Mouse (Mus musculus): Measurements from ENCODE around the gene Pdzrn3. TPM values are rescaled to one million over a fixed set of nuclear protein-coding genes. Genes with fewer than 3 reads are reported as not detected.

The Pdzrn3 gene
- polyA plus RNA-seq, 2 experiments, result 16.5 to 37.9 TPM

- peaks cover 20% of the 10 kb centered on the region for H3K4me1 ChIP-seq (ENCODE audit: control insufficient read depth, insufficient read depth, low read length)
- H3K36me3 ChIP-seq (ENCODE audit: control insufficient read depth, insufficient read depth, low read length), result peaks cover 8% of the 10 kb centered on the region
- WGBS, result 42% methylated on average over 8 of the region's 8 CpGs
- H3K9ac ChIP-seq (ENCODE audit: low read depth, low read length, severe bottlenecking), result no peak overlapping the region
- DNase-seq (ENCODE audit: low spot score) (peak; percentile 37), ATAC-seq (ENCODE audit: low FRiP score, low read depth) (peak; percentile 78)
- H3K27me3 ChIP-seq (ENCODE audit: control insufficient read depth, insufficient read depth, low read length), result no peaks in the 10 kb centered on the region
- TF ChIP-seq POLR2A (IDR thresholded peaks at IDR 0.05; ENCODE audit: borderline replicate concordance, extremely low read depth, insufficient read depth, insufficient read length), result no peak
- H3K4me3 ChIP-seq (replicated peaks; ENCODE audit: low read length), result no peak overlapping the region
- H3K4me2 ChIP-seq (replicated peaks; ENCODE audit: low read depth, low read length, severe bottlenecking), result no peak overlapping the region
- no peaks in the 10 kb centered on the region for H3K9me3 ChIP-seq (ENCODE audit: control insufficient read depth, low read length)
- H3K27ac ChIP-seq (replicated peaks; ENCODE audit: low read depth, low read length), result peak overlapping the region; percentile 55
These were observed 23.3 kb downstream of the Pdzrn3 start for GRCm38 (mm10) chr6:101354230-101354881.

GRCm38 (mm10) chr6:101353701-101354100 lies 24.0 kb downstream of the Pdzrn3 start:
- Histone ChIP-seq H3K27ac (replicated peaks; ENCODE audit: low read depth, low read length) (no peak overlapping the region), H3K4me1 (ENCODE audit: control insufficient read depth, insufficient read depth, low read length) (peaks cover 20% of the 10 kb centered on the region), H3K4me3 (replicated peaks; ENCODE audit: low read length) (no peak overlapping the region), H3K27me3 (ENCODE audit: control insufficient read depth, insufficient read depth, low read length) (no peaks in the 10 kb centered on the region), H3K9ac (ENCODE audit: low read depth, low read length, severe bottlenecking) (no peak overlapping the region), H3K9me3 (ENCODE audit: control insufficient read depth, low read length) (no peaks in the 10 kb centered on the region), H3K36me3 (ENCODE audit: control insufficient read depth, insufficient read depth, low read length) (peaks cover 8% of the 10 kb centered on the region), H3K4me2 (replicated peaks; ENCODE audit: low read depth, low read length, severe bottlenecking) (no peak overlapping the region)
- no peak for TF ChIP-seq POLR2A (IDR thresholded peaks at IDR 0.05; ENCODE audit: borderline replicate concordance, extremely low read depth, insufficient read depth, insufficient read length)
- no peak for ATAC-seq (ENCODE audit: low FRiP score, low read depth)
- DNase-seq (ENCODE audit: low spot score), result no peak
- 61% methylated on average over 7 of the region's 7 CpGs for WGBS

- Histone ChIP-seq H3K27me3 (ENCODE audit: control insufficient read depth, insufficient read depth, low read length) (no peaks in the 10 kb centered on the region), H3K36me3 (ENCODE audit: control insufficient read depth, insufficient read depth, low read length) (peaks cover 8% of the 10 kb centered on the region), H3K9me3 (ENCODE audit: control insufficient read depth, low read length) (no peaks in the 10 kb centered on the region), H3K4me1 (ENCODE audit: control insufficient read depth, insufficient read depth, low read length) (peaks cover 20% of the 10 kb centered on the region), H3K4me3 (replicated peaks; ENCODE audit: low read length) (no peak overlapping the region), H3K9ac (ENCODE audit: low read depth, low read length, severe bottlenecking) (no peak overlapping the region), H3K4me2 (replicated peaks; ENCODE audit: low read depth, low read length, severe bottlenecking) (no peak overlapping the region), H3K27ac (replicated peaks; ENCODE audit: low read depth, low read length) (no peak overlapping the region)
- no peak for TF ChIP-seq POLR2A (IDR thresholded peaks at IDR 0.05; ENCODE audit: borderline replicate concordance, extremely low read depth, insufficient read depth, insufficient read length)
- ATAC-seq (ENCODE audit: low FRiP score, low read depth) (no peak), DNase-seq (ENCODE audit: low spot score) (no peak)
- WGBS, result 78% methylated on average over 10 of the region's 10 CpGs
These were observed 25.1 kb downstream of the Pdzrn3 start for GRCm38 (mm10) chr6:101352626-101353025.

- H3K9ac ChIP-seq (ENCODE audit: low read depth, low read length, severe bottlenecking), result no peak overlapping the region
- ATAC-seq (ENCODE audit: low FRiP score, low read depth) (no peak), DNase-seq (ENCODE audit: low spot score) (no peak)
- H3K27ac ChIP-seq (replicated peaks; ENCODE audit: low read depth, low read length), result no peak overlapping the region
- H3K4me2 ChIP-seq (replicated peaks; ENCODE audit: low read depth, low read length, severe bottlenecking), result no peak overlapping the region
- no peak overlapping the region for H3K4me3 ChIP-seq (replicated peaks; ENCODE audit: low read length)
- TF ChIP-seq POLR2A (IDR thresholded peaks at IDR 0.05; ENCODE audit: borderline replicate concordance, extremely low read depth, insufficient read depth, insufficient read length), result no peak
- WGBS, result 57% methylated on average over 1 of the region's 1 CpGs
- no peaks in the 10 kb centered on the region for H3K27me3 ChIP-seq (ENCODE audit: control insufficient read depth, insufficient read depth, low read length)
- peaks cover 20% of the 10 kb centered on the region for H3K4me1 ChIP-seq (ENCODE audit: control insufficient read depth, insufficient read depth, low read length)
- H3K36me3 ChIP-seq (ENCODE audit: control insufficient read depth, insufficient read depth, low read length), result peaks cover 8% of the 10 kb centered on the region; the same call in 1 of the 2 replicates
- no peaks in the 10 kb centered on the region for H3K9me3 ChIP-seq (ENCODE audit: control insufficient read depth, low read length)
These were observed 26.6 kb downstream of the Pdzrn3 start for GRCm38 (mm10) chr6:101351100-101351499.

- H3K36me3 ChIP-seq (ENCODE audit: control insufficient read depth, insufficient read depth, low read length), result peaks cover 8% of the 10 kb centered on the region; the same call in 1 of the 2 replicates
- TF ChIP-seq POLR2A (IDR thresholded peaks at IDR 0.05; ENCODE audit: borderline replicate concordance, extremely low read depth, insufficient read depth, insufficient read length), result no peak
- no peak overlapping the region for H3K9ac ChIP-seq (ENCODE audit: low read depth, low read length, severe bottlenecking)
- 62% methylated on average over 7 of the region's 7 CpGs for WGBS
- ATAC-seq (ENCODE audit: low FRiP score, low read depth) (no peak), DNase-seq (ENCODE audit: low spot score) (no peak)
- H3K4me1 ChIP-seq (ENCODE audit: control insufficient read depth, insufficient read depth, low read length), result peaks cover 20% of the 10 kb centered on the region
- no peaks in the 10 kb centered on the region for H3K27me3 ChIP-seq (ENCODE audit: control insufficient read depth, insufficient read depth, low read length)
- H3K4me2 ChIP-seq (replicated peaks; ENCODE audit: low read depth, low read length, severe bottlenecking), result no peak overlapping the region
- no peaks in the 10 kb centered on the region for H3K9me3 ChIP-seq (ENCODE audit: control insufficient read depth, low read length)
- H3K4me3 ChIP-seq (replicated peaks; ENCODE audit: low read length), result no peak overlapping the region
- no peak overlapping the region for H3K27ac ChIP-seq (replicated peaks; ENCODE audit: low read depth, low read length)
These were observed 27.2 kb downstream of the Pdzrn3 start for GRCm38 (mm10) chr6:101350414-101350973.
